Mouse (Mus musculus) gastrocnemius, postnatal 14 days (tissue): Measurements from ENCODE around the gene Prkag2. TPM values are rescaled to one million over a fixed set of nuclear protein-coding genes. Genes with fewer than 3 reads are reported as not detected.
A peak's percentile ranks its signal among the peaks of the same experiment; 100 is the strongest.

Source experiments
- DNase-seq: peaks from one replicate; pipeline ENCODE4 v3.0.0; 2021; ENCODE audit warnings: mixed read lengths
- intact Hi-C: fragments of 180-260 bp; cut with DNase I; formaldehyde crosslinking; loops from one replicate; pipeline ENCODE4 v1.15.1; 2025; ENCODE audit warnings: low total_unique reads
- total RNA-seq, 2 experiments: library from RNA; stranded (reverse); gene quantifications; 2 replicates each; pipeline ENCODE4 v1.2.3; 2021

The Prkag2 gene
- total RNA-seq, 2 experiments from 2014 or later, result 13.1 to 15.1 TPM

- DNase-seq, result no peak
- intact Hi-C loops, result no loop called here
Observed at GRCm38 (mm10) chr5:24950891-24951574, 149.4 kb downstream of the Prkag2 start.

GRCm38 (mm10) chr5:24950039-24950438 lies 150.4 kb downstream of the Prkag2 start:
- no peak for DNase-seq
- intact Hi-C loops, result no loop called here

- intact Hi-C loops, result no loop called here
- peak; percentile 47 for DNase-seq
Observed at GRCm38 (mm10) chr5:24938046-24938822, 162.2 kb downstream of the Prkag2 start.

GRCm38 (mm10) chr5:24936451-24936850 lies 164.0 kb downstream of the Prkag2 start:
- DNase-seq, result no peak
- intact Hi-C loops, result no loop called here

- DNase-seq, result no peak
- intact Hi-C loops, result no loop called here
Observed at GRCm38 (mm10) chr5:24935446-24935845, 165.0 kb downstream of the Prkag2 start.

- intact Hi-C loops, result no loop called here
- DNase-seq, result no peak
Observed at GRCm38 (mm10) chr5:24933760-24934159, 166.7 kb downstream of the Prkag2 start.

GRCm38 (mm10) chr5:24931578-24932185 lies 168.8 kb downstream of the Prkag2 start:
- intact Hi-C loops, result no loop called here
- DNase-seq, result no peak

GRCm38 (mm10) chr5:24930831-24931577 lies 169.4 kb downstream of the Prkag2 start:
- intact Hi-C loops, result no loop called here
- no peak for DNase-seq

- no peak for DNase-seq
- intact Hi-C loops, result no loop called here
Observed at GRCm38 (mm10) chr5:24928816-24929215, 171.6 kb downstream of the Prkag2 start.

GRCm38 (mm10) chr5:24927706-24928105 lies 172.7 kb downstream of the Prkag2 start:
- no peak for DNase-seq

GRCm38 (mm10) chr5:24919155-24919554 lies 181.3 kb downstream of the Prkag2 start:
- intact Hi-C loops, result loop anchor here (5.0 kb wide), 1 partner anchor 38 kb away; no protein-coding TSS in a partner anchor
- DNase-seq, result no peak

More at GRCm38 (mm10) chr5:24927706-24928105, 172.7 kb downstream of the Prkag2 start:
- intact Hi-C loops, result no loop called here

GRCm38 (mm10) chr5:24916511-24916910 lies 183.9 kb downstream of the Prkag2 start:
- DNase-seq, result no peak
- intact Hi-C loops, result loop anchor here (5.0 kb wide), 1 partner anchor 41 kb away; no protein-coding TSS in a partner anchor

GRCm38 (mm10) chr5:24915119-24915518 lies 185.3 kb downstream of the Prkag2 start:
- intact Hi-C loops, result loop anchor here (5.0 kb wide), 1 partner anchor 42 kb away; no protein-coding TSS in a partner anchor
- no peak for DNase-seq

GRCm38 (mm10) chr5:24913656-24914055 lies 186.8 kb downstream of the Prkag2 start:
- DNase-seq, result no peak
- intact Hi-C loops, result no loop called here

- peak; percentile 79 for DNase-seq
- intact Hi-C loops, result no loop called here
Observed at GRCm38 (mm10) chr5:24908820-24909716, 191.4 kb downstream of the Prkag2 start.

GRCm38 (mm10) chr5:24908141-24908819 lies 192.2 kb downstream of the Prkag2 start:
- peak; percentile 86 for DNase-seq
- intact Hi-C loops, result no loop called here

- intact Hi-C loops, result no loop called here
- no peak for DNase-seq
Observed at GRCm38 (mm10) chr5:24907737-24908136, 192.7 kb downstream of the Prkag2 start.

- DNase-seq, result no peak
- intact Hi-C loops, result no loop called here
Observed at GRCm38 (mm10) chr5:24906844-24907243, 193.6 kb downstream of the Prkag2 start.
